Mouse (Mus musculus) embryonic stem cell, embryonic (primary cell): ENCODE measurements around the gene Dctn1.

Experiments
- CTCF ChIA-PET, 4 experiments: fragments of 300-600 bp in 2 of 4; fragments of 350-600 bp in 2 of 4; sonication (Branson Sonifier 250); formaldehyde crosslinking; loops; one replicate each; lab custom pipeline; 2022; ENCODE audit warnings: inconsistent platforms in 2 of 4; lab: Charles Lee
- POLR2A ChIA-PET, 4 experiments: fragments of 300-600 bp in 2 of 4; fragments of 350-600 bp in 2 of 4; sonication (Branson Sonifier 250); formaldehyde crosslinking; loops; one replicate each; lab custom pipeline; 2022; ENCODE audit warnings: antibody characterized with exemption in 4 of 4, inconsistent platforms in 1 of 4; lab: Charles Lee

Gene Dctn1

DNA sequence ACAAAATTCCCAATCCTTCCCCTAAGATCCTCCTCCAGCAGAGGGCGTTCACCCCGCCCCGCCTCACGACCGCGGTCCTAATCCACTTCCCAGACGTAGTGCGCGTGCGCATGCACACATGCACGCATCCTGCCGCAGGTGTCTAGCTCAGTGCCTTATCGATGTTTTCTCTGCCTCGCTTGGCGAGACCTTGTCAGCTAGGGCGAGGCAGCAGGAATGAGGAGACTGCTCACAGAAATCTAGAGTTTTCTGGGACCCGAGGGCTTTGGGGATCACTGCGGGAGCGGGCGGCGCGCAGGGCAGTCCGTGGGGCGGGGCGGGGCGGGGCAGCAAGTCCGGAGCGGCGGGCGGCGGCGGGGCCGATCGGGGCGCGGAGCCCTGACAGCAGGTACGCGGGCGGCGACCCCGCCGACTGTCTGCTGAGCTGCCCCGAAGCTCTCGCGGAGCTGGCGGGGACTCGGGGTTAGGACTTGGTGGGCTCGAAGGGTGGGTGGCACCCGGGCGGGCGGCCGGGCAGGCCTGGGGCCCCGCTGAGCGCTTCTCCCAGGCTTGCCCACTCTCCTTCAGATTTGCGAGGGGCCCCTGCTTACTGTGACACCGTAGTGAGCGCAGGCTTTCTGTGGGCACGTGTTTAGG lies at the start of gene Dctn1:
Gene Dctn1, plus strand, starts transcription at position 314 of the 636 bp plus-strand sequence.
- ChIA-PET CTCF (interaction anchor here in 3 of 4 experiments (0.6 to 8.9 kb wide), 50 partner anchors 10 to 463 kb away, joined by 3 to 80 read pairs (median 4); partner anchors contain the start of genes Ccdc142 (in 3 of the 3), Gm42688 (in 3 of the 3), 1700003E16Rik (in 2 of the 3) and Wdr54 (in 2 of the 3)), POLR2A (interaction anchor here in 3 of 4 experiments (0.6 to 2.9 kb wide), 20 partner anchors 9 to 169 kb away, joined by 3 to 12 read pairs (median 3); partner anchors contain the start of genes 1700003E16Rik (in 1 of the 3), Ccdc142 (in 1 of the 3), Gm42688 (in 1 of the 3) and Mob1a (in 1 of the 3))

- ChIA-PET POLR2A (interaction anchor here in 3 of 4 experiments (0.8 to 8.8 kb wide), 9 partner anchors 8 to 62 kb away, joined by 3 to 75 read pairs (median 3); partner anchors contain the start of genes 1700003E16Rik (in 1 of the 3), Aup1 (in 1 of the 3), Htra2 (in 1 of the 3) and Mrpl53 (in 1 of the 3)), CTCF (interaction anchor here in 1 of 4 experiments (1.1 kb wide), 1 partner anchor 15 kb away, joined by 3 read pairs; the partner anchor contains the start of genes Ccdc142 and Gm42688)
Observed at GRCm38 (mm10) chr6:83116373-83117164, 49.2 kb upstream of the Dctn1 start.

DNA sequence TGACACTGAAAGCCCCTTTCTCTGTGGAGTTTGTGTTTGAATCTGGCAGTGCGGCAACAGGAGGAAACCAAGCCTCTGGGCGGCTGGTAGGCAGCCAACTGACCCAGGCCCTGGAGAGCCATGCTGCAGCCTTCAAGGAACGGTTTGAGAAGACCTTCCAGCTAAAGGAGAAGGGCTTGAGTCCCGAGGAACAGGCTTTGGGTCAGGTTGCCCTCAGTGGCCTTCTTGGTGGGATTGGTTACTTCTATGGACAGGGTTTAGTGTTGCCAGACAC lies 48.6 kb upstream of the Dctn1 start:
- CTCF ChIA-PET = interaction anchor here in 1 of 4 experiments (1.1 to 1.6 kb wide), 2 partner anchors 9 to 16 kb away, joined by 3 to 5 read pairs; partner anchors contain the start of genes Ccdc142 and Gm42688
- POLR2A ChIA-PET = interaction anchor here (0.6 to 8.8 kb wide), 8 partner anchors 9 to 63 kb away, joined by 3 to 75 read pairs (median 5); partner anchors contain the start of genes 1700003E16Rik (in 1 of the 4), Aup1 (in 1 of the 4), Htra2 (in 1 of the 4) and Mrpl53 (in 1 of the 4)

GRCm38 (mm10) chr6:83117616-83118015 lies 48.1 kb upstream of the Dctn1 start:
- CTCF ChIA-PET = interaction anchor here in 1 of 4 experiments (1.0 to 1.6 kb wide), 3 partner anchors 10 to 45 kb away, joined by 3 to 5 read pairs (median 4); partner anchors contain the start of genes Ccdc142 and Gm42688
- POLR2A ChIA-PET = interaction anchor here (0.6 to 8.8 kb wide), 14 partner anchors 9 to 63 kb away, joined by 3 to 75 read pairs (median 5); partner anchors contain the start of genes 1700003E16Rik (in 1 of the 4), Aup1 (in 1 of the 4), Ccdc142 (in 1 of the 4) and Dctn1 (in 1 of the 4)

- CTCF ChIA-PET = interaction anchor here in 1 of 4 experiments (1.0 to 1.6 kb wide), 2 partner anchors 11 to 44 kb away, joined by 4 to 5 read pairs; no protein-coding TSS in a partner anchor
- POLR2A ChIA-PET = interaction anchor here in 3 of 4 experiments (0.6 to 8.8 kb wide), 18 partner anchors 8 to 73 kb away, joined by 3 to 75 read pairs (median 4); partner anchors contain the start of genes Ccdc142 (in 2 of the 3), Gm42688 (in 2 of the 3), Pcgf1 (in 2 of the 3) and Rtkn (in 2 of the 3)
Observed at GRCm38 (mm10) chr6:83118369-83118768, 47.4 kb upstream of the Dctn1 start.

DNA sequence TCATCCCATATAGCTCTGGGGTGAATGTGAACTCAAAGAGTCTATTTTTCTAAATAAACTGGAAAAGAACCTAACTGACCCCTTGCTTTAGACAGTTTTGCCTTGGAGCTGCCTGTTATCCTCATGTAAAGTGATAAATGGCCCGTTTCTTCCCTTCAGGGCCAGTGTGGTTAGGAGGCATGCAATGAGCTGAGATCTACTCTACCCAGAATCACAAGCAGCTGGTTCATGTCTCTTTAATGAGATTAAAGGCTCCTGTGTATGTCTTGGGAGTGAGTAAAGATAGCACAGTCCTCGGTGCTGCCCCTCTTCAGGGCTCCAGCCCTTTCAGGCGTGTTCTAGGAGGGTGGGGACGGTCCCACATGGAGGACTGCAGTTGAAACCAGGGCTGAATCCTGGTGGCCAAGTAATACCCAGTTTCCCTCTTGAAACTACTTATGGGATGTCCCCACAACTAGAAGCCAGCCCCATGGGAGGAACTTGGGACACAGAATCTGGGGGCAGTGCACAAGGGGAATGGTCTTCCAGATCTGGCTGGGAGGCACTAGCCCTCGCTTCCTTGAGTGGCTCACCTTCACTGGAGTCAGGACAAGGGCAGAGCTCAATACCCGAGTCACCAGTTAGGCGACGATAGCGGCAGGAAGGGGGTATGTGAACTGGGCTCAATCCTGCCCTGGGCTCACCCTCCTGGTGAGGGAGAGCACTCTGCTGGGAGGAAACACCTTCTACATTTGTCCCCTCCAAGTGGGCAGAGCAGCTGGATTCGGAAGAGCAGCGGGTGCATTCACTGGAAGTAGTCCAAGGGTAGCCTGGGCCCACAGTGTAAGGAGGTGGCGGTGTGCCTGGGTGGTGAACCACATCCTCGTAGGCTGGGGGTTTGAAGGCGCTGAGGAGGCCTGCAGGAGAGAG lies 46.6 kb upstream of the Dctn1 start:
- ChIA-PET CTCF (interaction anchor here in 1 of 4 experiments (0.6 to 1.6 kb wide), 2 partner anchors 8 to 11 kb away, joined by 3 to 5 read pairs; no protein-coding TSS in a partner anchor), POLR2A (interaction anchor here (0.8 to 8.8 kb wide), 25 partner anchors 9 to 158 kb away, joined by 3 to 75 read pairs (median 4); partner anchors contain the start of genes Ccdc142 (in 3 of the 4), Gm42688 (in 3 of the 4), Pcgf1 (in 2 of the 4) and Rtkn (in 2 of the 4))

GRCm38 (mm10) chr6:83119734-83120051 lies 46.0 kb upstream of the Dctn1 start:
- ChIA-PET POLR2A (interaction anchor here (0.8 to 8.8 kb wide), 17 partner anchors 11 to 158 kb away, joined by 3 to 75 read pairs (median 5); partner anchors contain the start of genes Ccdc142 (in 4 of the 4), Gm42688 (in 4 of the 4), Rtkn (in 2 of the 4) and Mrpl53 (in 1 of the 4)), CTCF (interaction anchor here in 1 of 4 experiments (1.2 to 2.0 kb wide), 2 partner anchors 43 to 85 kb away, joined by 3 to 6 read pairs; partner anchors contain the start of gene Loxl3)

DNA sequence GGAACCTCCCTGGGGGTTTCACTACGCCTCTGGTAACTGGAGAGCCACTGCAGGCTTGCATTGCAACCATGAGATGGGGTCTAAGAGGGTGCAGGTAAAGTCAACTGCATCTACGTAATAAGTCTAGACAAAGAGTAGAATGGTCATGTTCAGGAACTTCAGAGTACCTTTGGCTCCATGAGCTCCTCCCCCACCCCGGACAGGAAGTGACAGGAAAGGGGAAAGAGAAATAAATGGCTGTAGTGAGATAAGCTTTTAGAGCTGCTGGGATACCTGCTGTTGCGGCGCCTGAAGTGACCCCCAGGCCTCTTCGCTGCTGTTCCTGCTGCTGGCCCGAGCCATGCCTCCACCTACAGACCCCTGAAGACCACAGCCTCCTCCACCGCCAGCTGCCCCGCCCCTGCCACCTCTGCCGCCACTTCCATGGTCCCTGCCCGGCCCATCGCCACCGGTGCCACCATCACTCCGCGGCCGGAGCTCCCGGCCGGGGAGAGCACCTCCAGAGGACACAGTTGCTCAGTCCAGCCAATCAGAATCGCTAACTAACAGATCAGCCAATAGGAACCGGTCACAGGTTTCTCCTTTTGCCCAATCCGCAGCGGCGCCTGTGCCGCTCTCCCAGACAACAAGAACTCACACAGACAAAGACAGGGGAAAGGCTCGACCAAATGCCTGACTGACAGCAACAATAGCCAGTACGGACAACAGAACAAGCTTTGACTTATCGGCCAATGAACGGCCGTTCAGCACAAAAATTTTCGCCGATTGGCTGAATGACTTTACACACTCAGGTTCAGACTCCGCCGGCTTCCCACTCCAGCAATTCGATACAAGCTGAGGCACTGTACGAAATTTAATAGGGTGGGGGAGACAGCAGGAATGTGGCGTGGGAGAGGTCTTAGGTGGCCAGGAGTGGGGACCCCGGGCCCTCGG lies 44.5 kb upstream of the Dctn1 start, which contains the start of gene Wbp1:
Gene Wbp1, minus strand, starts transcription at position 630 of the 933 bp plus-strand sequence.
- POLR2A ChIA-PET = interaction anchor here (0.5 to 8.8 kb wide), 87 partner anchors 9 to 626 kb away, joined by 3 to 75 read pairs (median 5); partner anchors contain the start of genes Rtkn (in 4 of the 4), 1700003E16Rik (in 3 of the 4), Ccdc142 (in 3 of the 4) and Gm42688 (in 3 of the 4)
- CTCF ChIA-PET = interaction anchor here (0.6 to 2.1 kb wide), 26 partner anchors 11 to 894 kb away, joined by 3 to 15 read pairs (median 5); partner anchors contain the start of genes Ccdc142 (in 3 of the 4), Gm42688 (in 3 of the 4), 1700003E16Rik (in 1 of the 4) and Dctn1 (in 1 of the 4)

DNA sequence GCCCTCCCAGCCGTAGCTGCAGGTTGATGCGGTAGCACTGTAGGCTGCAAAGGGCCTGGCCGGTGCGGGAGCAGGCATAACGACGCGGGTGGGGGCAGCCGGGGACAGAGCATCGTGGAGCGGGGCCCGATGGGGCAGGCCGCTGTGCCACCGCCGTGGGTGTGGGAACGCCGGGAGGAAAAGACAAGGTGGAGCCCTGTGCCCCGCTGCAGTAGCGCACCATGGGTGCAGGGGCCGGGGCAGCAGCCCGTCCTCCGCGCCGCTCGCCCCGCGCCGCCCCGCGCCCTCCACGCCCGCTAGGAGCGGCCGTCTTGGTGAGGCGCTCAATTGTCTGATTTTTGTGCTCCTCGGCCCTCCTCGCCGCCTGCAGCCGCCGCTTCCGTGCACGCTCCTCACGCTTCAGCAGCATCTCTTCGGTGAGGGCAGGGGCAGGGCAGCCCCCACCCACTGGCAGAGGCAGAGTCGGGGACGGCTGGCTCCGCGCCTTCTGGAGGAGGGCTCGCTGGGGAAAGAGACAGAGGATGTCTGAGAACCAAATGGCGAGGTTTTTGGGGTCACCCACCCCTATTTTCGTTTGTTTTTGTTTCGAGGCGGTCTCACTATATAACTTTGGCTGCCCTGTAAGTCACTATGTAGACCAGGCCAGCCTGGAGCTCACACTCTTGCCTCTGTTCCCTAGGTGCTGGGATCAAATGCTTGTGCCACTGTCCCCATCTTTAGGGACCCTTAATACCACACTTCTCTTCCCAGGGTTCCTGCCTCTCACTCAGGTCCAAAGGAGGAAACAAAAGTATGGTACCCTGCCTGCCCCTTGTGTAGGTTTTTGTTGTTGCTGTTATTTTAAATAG lies 43.6 kb upstream of the Dctn1 start:
- POLR2A ChIA-PET = interaction anchor here (0.6 to 8.8 kb wide), 77 partner anchors 9 to 433 kb away, joined by 3 to 75 read pairs (median 5); partner anchors contain the start of genes Rtkn (in 4 of the 4), Ccdc142 (in 3 of the 4), Gm42688 (in 3 of the 4) and Mob1a (in 3 of the 4)
- CTCF ChIA-PET = interaction anchor here (0.8 to 2.1 kb wide), 21 partner anchors 13 to 157 kb away, joined by 3 to 15 read pairs (median 5); partner anchors contain the start of genes Ccdc142 (in 2 of the 4), Gm42688 (in 2 of the 4), 1700003E16Rik (in 1 of the 4) and Dctn1 (in 1 of the 4)

GRCm38 (mm10) chr6:83122961-83123360 lies 42.8 kb upstream of the Dctn1 start:
- ChIA-PET POLR2A (interaction anchor here in 2 of 4 experiments (0.8 to 8.8 kb wide), 13 partner anchors 10 to 52 kb away, joined by 3 to 75 read pairs (median 11); partner anchors contain the start of genes Ccdc142 (in 2 of the 2), Gm42688 (in 2 of the 2), Rtkn (in 2 of the 2) and Mrpl53 (in 1 of the 2)), CTCF (interaction anchor here in 1 of 4 experiments (0.9 to 1.4 kb wide), 3 partner anchors 12 to 40 kb away, joined by 3 to 4 read pairs (median 3); partner anchors contain the start of genes Ccdc142, Gm42688 and Rtkn)

DNA sequence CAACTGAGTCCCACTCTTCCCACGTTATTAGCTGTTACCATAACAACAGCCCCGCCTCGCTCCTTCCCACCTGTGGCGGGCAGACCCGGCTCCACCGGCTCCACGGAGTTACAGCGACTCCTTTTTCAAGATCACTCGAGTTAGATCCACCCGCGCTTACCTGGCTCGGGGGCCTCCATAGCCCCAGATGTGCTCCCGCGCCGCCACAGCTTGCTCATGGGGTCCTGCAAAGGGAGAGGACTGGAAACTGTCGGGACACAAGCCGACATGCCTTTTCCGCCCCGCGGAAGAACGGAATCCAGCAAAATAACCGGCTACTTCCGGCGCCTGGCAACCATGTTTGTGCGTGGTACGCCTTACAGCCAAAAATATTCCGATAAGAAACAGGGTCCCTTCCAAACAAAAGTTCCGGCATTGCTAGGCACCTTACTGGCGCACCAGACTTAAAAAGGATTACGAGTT lies 40.8 kb upstream of the Dctn1 start:
- ChIA-PET CTCF (interaction anchor here in 2 of 4 experiments (1.1 to 1.4 kb wide), 5 partner anchors 18 to 154 kb away, joined by 3 to 4 read pairs (median 3); partner anchors contain the start of genes Ccdc142 (in 1 of the 2) and Gm42688 (in 1 of the 2)), POLR2A (interaction anchor here (0.8 to 8.8 kb wide), 26 partner anchors 9 to 201 kb away, joined by 3 to 75 read pairs (median 4); partner anchors contain the start of genes Rtkn (in 3 of the 4), Mrpl53 (in 2 of the 4), Ccdc142 (in 1 of the 4) and Gm42688 (in 1 of the 4))

GRCm38 (mm10) chr6:83125331-83125730 lies 40.4 kb upstream of the Dctn1 start, which contains the start of gene Ino80b:
Gene Ino80b, minus strand, starts transcription at chr6:83125431.
- CTCF ChIA-PET = interaction anchor here (0.6 to 2.4 kb wide), 8 partner anchors 10 to 670 kb away, joined by 3 to 8 read pairs (median 4); partner anchors contain the start of genes Ccdc142 (in 1 of the 4), Gm42688 (in 1 of the 4) and Rtkn (in 1 of the 4)
- POLR2A ChIA-PET = interaction anchor here (0.6 to 8.8 kb wide), 29 partner anchors 9 to 579 kb away, joined by 3 to 75 read pairs (median 4); partner anchors contain the start of genes Rtkn (in 3 of the 4), Ccdc142 (in 1 of the 4), Gm42688 (in 1 of the 4) and Mob1a (in 1 of the 4)

DNA sequence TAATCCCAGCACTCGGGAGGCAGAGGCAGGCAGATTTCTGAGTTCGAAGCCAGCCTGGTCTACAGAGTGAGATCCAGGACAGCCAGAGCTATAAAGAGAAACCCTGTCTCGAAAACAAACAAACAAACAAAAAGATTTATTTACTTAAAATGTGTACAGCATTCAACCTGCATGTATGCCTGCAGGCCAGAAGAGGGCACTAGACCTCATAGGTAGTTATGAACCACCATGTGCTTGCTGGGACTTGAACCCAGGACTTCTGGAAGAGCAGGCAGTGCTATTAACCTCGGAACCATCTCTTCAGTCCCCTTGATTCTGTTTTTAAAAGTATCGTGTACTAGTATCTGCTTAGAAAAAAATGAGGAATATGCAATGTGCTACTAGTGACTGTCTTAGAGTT lies 38.3 kb upstream of the Dctn1 start:
- ChIA-PET POLR2A (interaction anchor here in 2 of 4 experiments (0.8 to 2.2 kb wide), 9 partner anchors 9 to 413 kb away, joined by 3 to 13 read pairs (median 3); partner anchors contain the start of genes Dctn1 (in 1 of the 2) and Rtkn (in 1 of the 2)), CTCF (interaction anchor here (0.6 to 2.4 kb wide), 21 partner anchors 8 to 441 kb away, joined by 3 to 8 read pairs (median 4); partner anchors contain the start of genes 1700003E16Rik (in 2 of the 4), Dctn1 (in 2 of the 4), Wdr54 (in 2 of the 4) and Rtkn (in 1 of the 4))
